Mouse (Mus musculus): ENCODE measurements at regions not wholly inside any gene's neighbourhood (a gene's known extent, or its start where the extent isn't known, plus 50 kb on each side); places are given as distances from the start of the nearest gene placed in this dataset.

GRCm38 (mm10) chr2:117597573-117597972, 254.8 kb upstream of the Rasgrp1 start:
- TF ChIP-seq CTCF (IDR thresholded peaks at IDR 0.05; ENCODE audit: low read depth, low read length), result no peak
- no peak for TF ChIP-seq POLR2A (IDR thresholded peaks at IDR 0.05; ENCODE audit: extremely low read depth, insufficient read depth, low read length)

Data from liver, adult 2 months (tissue).